ENCODE assay signal across 11 mouse cellular contexts in the genomic region with DNA sequence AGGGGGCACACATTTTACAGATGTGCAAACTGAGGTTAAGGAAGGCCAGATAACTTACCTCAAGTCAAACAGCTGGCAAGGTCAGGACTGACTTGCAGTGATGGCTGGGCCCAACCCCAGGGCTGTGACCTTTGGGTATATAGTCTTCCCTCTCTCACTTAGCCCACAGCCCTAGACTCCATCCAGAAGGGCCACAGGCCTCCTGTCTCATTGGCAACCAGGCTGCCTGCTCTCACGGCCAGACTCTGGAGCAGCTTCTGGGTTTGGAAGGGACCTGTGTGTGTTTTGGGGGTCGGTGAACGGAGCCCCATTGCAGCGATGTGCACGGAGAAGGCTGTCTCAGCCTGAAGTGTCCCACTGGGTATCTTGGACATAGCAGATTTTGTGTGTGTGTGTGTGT.
DNase-seq lines count a peak whose midpoint lies in the region; ATAC-seq and TF ChIP-seq lines count a peak whose summit lies in the region.
"Had no signal": no experiment of that assay in that cellular context is flagged by ENCODE, and none has a peak within 500 bp of the region (broad histone marks: within the 10 kb centered on the region; RNA-seq: fewer than 3 reads in every experiment).

No protein-coding gene starts in this region.

- TF ChIP-seq EP300 in stomach, postnatal 0 days (optimal IDR thresholded peaks at IDR 0.05), result no peak

- peaks cover 46% of the 10 kb centered on the region for H3K4me1 ChIP-seq in hindbrain, embryonic 12.5 days
- H3K4me1 ChIP-seq in hindbrain, embryonic 10.5 days (replicated peaks), result peaks cover 13% of the 10 kb centered on the region
- no peaks in the 10 kb centered on the region; the same call in 1 of the 2 replicates for H3K4me1 ChIP-seq in testis, adult 2 months (ENCODE audit: control insufficient read depth, insufficient read depth, low read length)
- peaks cover 53% of the 10 kb centered on the region for H3K4me1 ChIP-seq in limb, embryonic 13.5 days
- peaks cover 6% of the 10 kb centered on the region; the same call in 1 of the 2 replicates for H3K4me1 ChIP-seq in stomach, postnatal 0 days (replicated peaks; ENCODE audit: control insufficient read depth, insufficient read depth)
- H3K4me1 ChIP-seq: liver, embryonic 13.5 days had no signal

- peak overlapping the region; percentile 46 for H3K4me2 ChIP-seq in hindbrain, embryonic 12.5 days (replicated peaks)
- peak overlapping the region; percentile 78 for H3K4me2 ChIP-seq in limb, embryonic 13.5 days (replicated peaks)
- H3K4me2 ChIP-seq in stomach, postnatal 0 days (replicated peaks; ENCODE audit: low read depth), result no peak overlapping the region
- H3K4me2 ChIP-seq: liver, embryonic 13.5 days had no signal

- peak overlapping the region; percentile 97 for H3K27ac ChIP-seq in hindbrain, embryonic 12.5 days
- H3K27ac ChIP-seq in hindbrain, embryonic 10.5 days, result no peak overlapping the region
- H3K27ac ChIP-seq in testis, adult 2 months (ENCODE audit: control insufficient read depth, insufficient read depth, low read depth, low read length), result peak overlapping the region; percentile 2; the same call in 1 of the 2 replicates
- H3K27ac ChIP-seq in limb, embryonic 13.5 days, result peak overlapping the region; percentile 98
- peak overlapping the region; percentile 100 for H3K27ac ChIP-seq in stomach, postnatal 0 days (replicated peaks)
- H3K27ac ChIP-seq: liver, embryonic 13.5 days had no signal

- no peak overlapping the region for H3K4me3 ChIP-seq in hindbrain, embryonic 12.5 days
- no peak overlapping the region for H3K4me3 ChIP-seq in hindbrain, embryonic 10.5 days
- H3K4me3 ChIP-seq in testis, adult 2 months (ENCODE audit: control insufficient read depth, low read depth, low read length), result no peak overlapping the region
- H3K4me3 ChIP-seq in limb, embryonic 13.5 days, result no peak overlapping the region
- no peak overlapping the region for H3K4me3 ChIP-seq in stomach, postnatal 0 days (ENCODE audit: low read depth, low read length)
- H3K4me3 ChIP-seq: liver, embryonic 13.5 days had no signal

- no peaks in the 10 kb centered on the region for H3K36me3 ChIP-seq in hindbrain, embryonic 12.5 days
- H3K36me3 ChIP-seq in hindbrain, embryonic 10.5 days, result no peaks in the 10 kb centered on the region
- no peaks in the 10 kb centered on the region for H3K36me3 ChIP-seq in testis, adult 2 months (ENCODE audit: control insufficient read depth, insufficient read depth, low read length)
- peaks cover 3% of the 10 kb centered on the region; the same call in 1 of the 2 replicates for H3K36me3 ChIP-seq in limb, embryonic 13.5 days
- no peaks in the 10 kb centered on the region for H3K36me3 ChIP-seq in stomach, postnatal 0 days (ENCODE audit: control insufficient read depth, insufficient read depth, low read length)
- H3K36me3 ChIP-seq: G1E; liver, embryonic 13.5 days had no signal

- no peak for TF ChIP-seq CTCF in testis, adult 2 months (IDR thresholded peaks at IDR 0.05; ENCODE audit: control insufficient read depth, insufficient read depth, insufficient replicate concordance, low read depth, low read length)
- no peak for TF ChIP-seq CTCF in stomach, postnatal 0 days (IDR thresholded peaks at IDR 0.05; ENCODE audit: low read depth)

- no peak overlapping the region for H3K9ac ChIP-seq in hindbrain, embryonic 12.5 days
- peak overlapping the region; percentile 76; the same call in 1 of the 2 replicates for H3K9ac ChIP-seq in limb, embryonic 13.5 days
- peak overlapping the region; percentile 95 for H3K9ac ChIP-seq in stomach, postnatal 0 days (ENCODE audit: low read length)
- H3K9ac ChIP-seq: liver, embryonic 13.5 days had no signal

- no peak for DNase-seq in hindbrain, embryonic 10.5 days (ENCODE audit: low spot score)
- no peak for DNase-seq in testis, postnatal 10 days (ENCODE audit: low spot score)
- no peak for DNase-seq in stomach, postnatal 0 days (ENCODE audit: low spot score)
- no peak for DNase-seq in ovary, adult 18-20 months (ENCODE audit: low spot score)
- no peak for DNase-seq in frontal cortex, postnatal 10 days (ENCODE audit: low spot score in 2 of 2)
- DNase-seq: gastrocnemius, postnatal 36 days; liver, embryonic 13.5 days had no signal

- TF ChIP-seq POLR2A in testis, adult 2 months (IDR thresholded peaks at IDR 0.05; ENCODE audit: control insufficient read depth, low read depth, low read length), result no peak

- 68% methylated on average over 5 of the region's 5 CpGs for WGBS in hindbrain, embryonic 12.5 days
- WGBS in hindbrain, embryonic 10.5 days, result 88% methylated on average over 5 of the region's 5 CpGs
- WGBS in limb, embryonic 13.5 days, result 94% methylated on average over 5 of the region's 5 CpGs
- 81% methylated on average over 5 of the region's 5 CpGs for WGBS in stomach, postnatal 0 days

- H3K27me3 ChIP-seq in hindbrain, embryonic 12.5 days, result peaks cover 93% of the 10 kb centered on the region
- H3K27me3 ChIP-seq in hindbrain, embryonic 10.5 days (ENCODE audit: insufficient read depth, poor library complexity, severe bottlenecking), result peaks cover 100% of the 10 kb centered on the region
- no peaks in the 10 kb centered on the region for H3K27me3 ChIP-seq in testis, adult 2 months (ENCODE audit: control insufficient read depth, insufficient read depth, low read length)
- 0 out of 2 replicates have a peak, but pooled peaks cover 4% of the 10 kb centered on the region for H3K27me3 ChIP-seq in limb, embryonic 13.5 days
- no peaks in the 10 kb centered on the region for H3K27me3 ChIP-seq in stomach, postnatal 0 days (ENCODE audit: control insufficient read depth, insufficient read depth, low read length)

- no peaks in the 10 kb centered on the region for H3K9me3 ChIP-seq in hindbrain, embryonic 12.5 days (replicated peaks)
- no peaks in the 10 kb centered on the region for H3K9me3 ChIP-seq in hindbrain, embryonic 10.5 days
- H3K9me3 ChIP-seq in limb, embryonic 13.5 days, result no peaks in the 10 kb centered on the region
- H3K9me3 ChIP-seq in stomach, postnatal 0 days (ENCODE audit: control insufficient read depth, low read length), result no peaks in the 10 kb centered on the region
- H3K9me3 ChIP-seq: G1E; liver, embryonic 13.5 days had no signal

- no peak for ATAC-seq in hindbrain, embryonic 12.5 days (ENCODE audit: low FRiP score)
- ATAC-seq in limb, embryonic 13.5 days (ENCODE audit: low FRiP score, low read depth), result no peak
- ATAC-seq in stomach, postnatal 0 days (ENCODE audit: low FRiP score, low TSS enrichment), result no peak
